7 mouse cellular contexts compared by ENCODE assay signal in genomic region chr17:6321081-6321777, GRCm38 (mm10). TPM values are rescaled to one million over a fixed set of nuclear protein-coding genes. Genes with fewer than 3 reads are reported as not detected.
A peak's percentile ranks its signal among the peaks of the same experiment; 100 is the strongest.
DNase-seq lines count a peak whose midpoint lies in the region; ATAC-seq and TF ChIP-seq lines count a peak whose summit lies in the region.
"Not testable (repeated sequence)": the region's sequence is repeated elsewhere in the genome, so short reads cannot be mapped to it uniquely, and the experiment has no call there.

No protein-coding gene starts in this region.

- TF ChIP-seq POLR2A in cortical plate, adult 2 months (IDR thresholded peaks at IDR 0.05; ENCODE audit: extremely low read depth, insufficient read depth, low read length), result not testable (repeated sequence)

- not testable (repeated sequence) for TF ChIP-seq CTCF in cortical plate, adult 2 months (IDR thresholded peaks at IDR 0.05; ENCODE audit: extremely low read depth, insufficient read depth, low read length); hindbrain, postnatal 0 days (IDR thresholded peaks at IDR 0.05; ENCODE audit: low read depth); left cerebral cortex, adult 2 months (IDR thresholded peaks at IDR 0.05)

- H3K4me2 ChIP-seq in forebrain, embryonic 12.5 days, result peak overlapping the region; percentile 34; the same call in 1 of the 2 replicates
- H3K4me2 ChIP-seq in heart, embryonic 12.5 days, result peak overlapping the region; percentile 38; the same call in 1 of the 2 replicates
- 0 out of 2 replicates have a peak overlapping the region, but pooled peaks have one; percentile 28 for H3K4me2 ChIP-seq in hindbrain, postnatal 0 days (ENCODE audit: low read depth, low read length)
- H3K4me2 ChIP-seq in midbrain, embryonic 12.5 days (replicated peaks), result peak overlapping the region; percentile 30
- peak overlapping the region; percentile 41 for H3K4me2 ChIP-seq in neural tube, embryonic 13.5 days

- WGBS in forebrain, embryonic 12.5 days, result 2% methylated on average over 6 of the region's 60 CpGs
- under 1% methylated on average over 14 of the region's 60 CpGs for WGBS in heart, embryonic 12.5 days
- 0% methylated on average over 5 of the region's 60 CpGs for WGBS in hindbrain, postnatal 0 days
- WGBS in midbrain, embryonic 12.5 days, result 2% methylated on average over 15 of the region's 60 CpGs
- WGBS in neural tube, embryonic 13.5 days, result 5% methylated on average over 6 of the region's 60 CpGs

- not testable (repeated sequence) for H3K9ac ChIP-seq in forebrain, embryonic 12.5 days; heart, embryonic 12.5 days; hindbrain, postnatal 0 days (replicated peaks; ENCODE audit: low read length); midbrain, embryonic 12.5 days (replicated peaks)
- H3K9ac ChIP-seq in neural tube, embryonic 13.5 days, result 0 out of 2 replicates have a peak overlapping the region, but pooled peaks have one; percentile 43

- not testable (repeated sequence) for H3K4me1 ChIP-seq in cortical plate, adult 2 months (ENCODE audit: control insufficient read depth, insufficient read depth, low read length); forebrain, embryonic 12.5 days; heart, embryonic 12.5 days (replicated peaks); hindbrain, postnatal 0 days (ENCODE audit: insufficient read depth, low read length); midbrain, embryonic 12.5 days; neural tube, embryonic 13.5 days (replicated peaks)

- peak; percentile 27; the same call in 1 of the 2 replicates for ATAC-seq in forebrain, embryonic 12.5 days (ENCODE audit: low FRiP score)
- ATAC-seq in heart, embryonic 12.5 days (ENCODE audit: insufficient number of reproducible peaks, low FRiP score), result not testable (repeated sequence)
- ATAC-seq in hindbrain, postnatal 0 days, result peak; percentile 81
- ATAC-seq in midbrain, embryonic 12.5 days (ENCODE audit: low FRiP score, low read depth), result peak; percentile 25; the same call in 1 of the 2 replicates
- peak; percentile 71 for ATAC-seq in neural tube, embryonic 13.5 days (ENCODE audit: low read depth)

- intact Hi-C loops in left cerebral cortex, adult 2 months (cut with DNase I), result not testable (repeated sequence)

- not testable (repeated sequence) for H3K27me3 ChIP-seq in forebrain, embryonic 12.5 days; heart, embryonic 12.5 days (replicated peaks); hindbrain, postnatal 0 days (ENCODE audit: insufficient read depth, low read length); midbrain, embryonic 12.5 days; neural tube, embryonic 13.5 days

- not testable (repeated sequence) for H3K9me3 ChIP-seq in forebrain, embryonic 12.5 days; heart, embryonic 12.5 days (replicated peaks); hindbrain, postnatal 0 days (ENCODE audit: low read length); midbrain, embryonic 12.5 days; neural tube, embryonic 13.5 days

- H3K27ac ChIP-seq in cortical plate, adult 2 months (ENCODE audit: insufficient read depth, low read length), result 0 out of 2 replicates have a peak overlapping the region, but pooled peaks have one; percentile 29
- not testable (repeated sequence) for H3K27ac ChIP-seq in forebrain, embryonic 12.5 days; heart, embryonic 12.5 days (ENCODE audit: poor library complexity, severe bottlenecking); hindbrain, postnatal 0 days; midbrain, embryonic 12.5 days (replicated peaks); neural tube, embryonic 13.5 days (replicated peaks)
- peak overlapping the region; percentile 67; the same call in 1 of the 2 replicates for H3K27ac ChIP-seq in left cerebral cortex, adult 2 months

- not testable (repeated sequence) for H3K36me3 ChIP-seq in forebrain, embryonic 12.5 days (replicated peaks); heart, embryonic 12.5 days; hindbrain, postnatal 0 days (ENCODE audit: insufficient read depth, low read length); midbrain, embryonic 12.5 days; neural tube, embryonic 13.5 days

- H3K4me3 ChIP-seq in cortical plate, adult 2 months (ENCODE audit: insufficient read depth, low read length), result peak overlapping the region; percentile 59
- H3K4me3 ChIP-seq in forebrain, embryonic 12.5 days (replicated peaks); heart, embryonic 12.5 days; midbrain, embryonic 12.5 days: not testable (repeated sequence)
- peak overlapping the region; percentile 19; the same call in 1 of the 2 replicates for H3K4me3 ChIP-seq in hindbrain, postnatal 0 days (ENCODE audit: low read length)
- peak overlapping the region; percentile 41 for H3K4me3 ChIP-seq in left cerebral cortex, adult 2 months
- H3K4me3 ChIP-seq in neural tube, embryonic 13.5 days, result peak overlapping the region; percentile 34

- DNase-seq in hindbrain, postnatal 0 days (ENCODE audit: low spot score); left cerebral cortex, adult 2 months (ENCODE audit: extremely low spot score in 1 of 2, low spot score in 2 of 2): not testable (repeated sequence)

RNA-seq across cellular contexts. Expression of gene Dynlt1a, which starts 3.9 kb away (rescaled TPM):
- polyA plus RNA-seq in cortical plate, adult 2 months (2012; rRNA removed), result 10.5 and 10.9 TPM in 2 replicates
- 34.4 and 35.5 TPM in 2 replicates for polyA plus RNA-seq in forebrain, embryonic 12.5 days (2016; fragmentation: Nextera tagmentation; extraction: Ambion mirVana)
- 10.9 and 12.3 TPM in 2 replicates for polyA plus RNA-seq in heart, embryonic 12.5 days (2016; fragmentation: Nextera tagmentation; extraction: Ambion mirVana)
- total RNA-seq in hindbrain, postnatal 0 days (2014; rRNA removed), result 23.2 and 28.8 TPM in 2 replicates
- polyA plus RNA-seq in hindbrain, postnatal 0 days (2015; fragmentation: Nextera tagmentation; extraction: Ambion mirVana), result 40.4 and 42.6 TPM in 2 replicates
- total RNA-seq in left cerebral cortex, adult 2 months (2021), result 10 to 100 TPM; 12.2 to 17.0 TPM
- 36.3 and 37.4 TPM in 2 replicates for polyA plus RNA-seq in midbrain, embryonic 12.5 days (2016; fragmentation: Nextera tagmentation; extraction: Ambion mirVana)
- polyA plus RNA-seq in neural tube, embryonic 13.5 days (2015; fragmentation: Nextera tagmentation; extraction: Ambion mirVana), result 55.6 and 56.5 TPM in 2 replicates
